Mouse (Mus musculus): ENCODE measurements around the gene Galt. TPM values are rescaled to one million over a fixed set of nuclear protein-coding genes. Genes with fewer than 3 reads are reported as not detected.

The Galt gene
- total and polyA plus RNA-seq, 3 experiments = 19.1 to 23.2 (median 22.9) TPM

- no peak overlapping the region for H3K27ac ChIP-seq (ENCODE audit: insufficient read depth, low read depth)
- no peaks in the 10 kb centered on the region for H3K79me2 ChIP-seq (replicated peaks; ENCODE audit: control insufficient read depth, extremely low read depth, insufficient read depth, poor library complexity, severe bottlenecking)
These were observed 4.2 kb downstream of the Galt start for GRCm38 (mm10) chr4:41759206-41759605.

GRCm38 (mm10) chr4:41759656-41760287, 4.7 kb downstream of the Galt start:
- Histone ChIP-seq H3K27me3 (replicated peaks) (no peaks in the 10 kb centered on the region), H3K79me2 (replicated peaks; ENCODE audit: control insufficient read depth, extremely low read depth, insufficient read depth, poor library complexity, severe bottlenecking) (no peaks in the 10 kb centered on the region), H3K27ac (ENCODE audit: insufficient read depth, low read depth) (no peak overlapping the region), H3K9ac (ENCODE audit: insufficient read depth, low read depth) (no peak overlapping the region), H3K4me3 (replicated peaks in 1 of 3; ENCODE audit: low read depth in 2 of 3, low read length in 2 of 3, poor library complexity in 1 of 3) (no peak overlapping the region), H3K4me1 (ENCODE audit: control insufficient read depth in 1 of 2, insufficient read depth in 2 of 2) (peaks cover 5 to 25% of the 10 kb centered on the region in 2 experiments), H3K4me2 (ENCODE audit: insufficient read depth, low read depth, poor library complexity, severe bottlenecking) (no peak overlapping the region), H3K36me3 (replicated peaks in 1 of 2; ENCODE audit: control insufficient read depth in 1 of 2, insufficient read depth in 1 of 2, low read length in 1 of 2) (peaks cover 13 to 49% of the 10 kb centered on the region in 2 experiments), H3K9me3 (replicated peaks; ENCODE audit: low read length) (no peaks in the 10 kb centered on the region)
- in situ Hi-C loops (cut with MboI; ENCODE audit: low pct_ligation_motif_present, low pct_unique_long_range_greater_than_20kb, low sequenced_read_pairs) = no loop called here
- dilution Hi-C loops (cut with MboI; ENCODE audit: extremely low pct_ligation_motif_present, extremely low pct_unique_long_range_greater_than_20kb, low sequenced_read_pairs) = no loop called here
- TF ChIP-seq USF1 (IDR thresholded peaks at IDR 0.05; ENCODE audit: low read depth, low read length) (no peak), CHD1 (IDR thresholded peaks at IDR 0.05; ENCODE audit: low read depth, low read length) (no peak), EP300 (IDR thresholded peaks at IDR 0.05; ENCODE audit: low read length) (no peak), ZC3H11A (IDR thresholded peaks at IDR 0.05; ENCODE audit: low read depth, low read length) (no peak)
- DNase-seq (ENCODE audit: extremely low read depth) = no peak

More at GRCm38 (mm10) chr4:41759206-41759605, 4.2 kb downstream of the Galt start:
- Histone ChIP-seq H3K4me1 (ENCODE audit: control insufficient read depth in 1 of 2, insufficient read depth in 2 of 2) (peaks cover 6 to 27% of the 10 kb centered on the region in 2 experiments), H3K27me3 (replicated peaks) (no peaks in the 10 kb centered on the region), H3K9ac (ENCODE audit: insufficient read depth, low read depth) (no peak overlapping the region), H3K36me3 (replicated peaks in 1 of 2; ENCODE audit: control insufficient read depth in 1 of 2, insufficient read depth in 1 of 2, low read length in 1 of 2) (peaks cover 13 to 49% of the 10 kb centered on the region in 2 experiments), H3K4me3 (replicated peaks in 1 of 3; ENCODE audit: low read depth in 2 of 3, low read length in 2 of 3, poor library complexity in 1 of 3) (no peak overlapping the region), H3K9me3 (replicated peaks; ENCODE audit: low read length) (no peaks in the 10 kb centered on the region), H3K4me2 (ENCODE audit: insufficient read depth, low read depth, poor library complexity, severe bottlenecking) (no peak overlapping the region)
- no peak for DNase-seq (ENCODE audit: extremely low read depth)
- in situ Hi-C loops (cut with MboI; ENCODE audit: low pct_ligation_motif_present, low pct_unique_long_range_greater_than_20kb, low sequenced_read_pairs) (no loop called here), dilution Hi-C loops (cut with MboI; ENCODE audit: extremely low pct_ligation_motif_present, extremely low pct_unique_long_range_greater_than_20kb, low sequenced_read_pairs) (no loop called here)
- no peak for TF ChIP-seq RAD21 (IDR thresholded peaks at IDR 0.05; ENCODE audit: low read depth, low read length)
- TF ChIP-seq TBP (conservative IDR thresholded peaks at IDR 0.05; ENCODE audit: low read depth, low read length) = no peak
- TF ChIP-seq USF2 (conservative IDR thresholded peaks at IDR 0.05; ENCODE audit: low read depth, low read length) = no peak
- TF ChIP-seq USF1 (IDR thresholded peaks at IDR 0.05; ENCODE audit: low read depth, low read length) = no peak
- no peak for TF ChIP-seq IRF4 (IDR thresholded peaks at IDR 0.05; ENCODE audit: low read depth, low read length)
- no peak for TF ChIP-seq E2F4 (IDR thresholded peaks at IDR 0.05; ENCODE audit: insufficient replicate concordance, low read depth, low read length)
- no peak for TF ChIP-seq PAX5 (IDR thresholded peaks at IDR 0.05; ENCODE audit: low read length)
- no peak for TF ChIP-seq BHLHE40 (IDR thresholded peaks at IDR 0.05; ENCODE audit: low read depth, low read length)
- no peak for TF ChIP-seq MAFK (IDR thresholded peaks at IDR 0.05; ENCODE audit: insufficient replicate concordance, low read length)
- TF ChIP-seq HCFC1 (IDR thresholded peaks at IDR 0.05; ENCODE audit: low read depth, low read length) = no peak
- no peak for TF ChIP-seq KAT2A (IDR thresholded peaks at IDR 0.05; ENCODE audit: insufficient replicate concordance, low read length)
- no peak for TF ChIP-seq JUND (conservative IDR thresholded peaks at IDR 0.05; ENCODE audit: low read depth, low read length)
- TF ChIP-seq MXI1 (IDR thresholded peaks at IDR 0.05; ENCODE audit: low read depth, low read length) = no peak
- no peak for TF ChIP-seq JUN (IDR thresholded peaks at IDR 0.05; ENCODE audit: insufficient read depth, low read depth, low read length)
- no peak for TF ChIP-seq ETS1 (conservative IDR thresholded peaks at IDR 0.05; ENCODE audit: low read depth, low read length)
- no peak for TF ChIP-seq MEF2A (IDR thresholded peaks at IDR 0.05; ENCODE audit: borderline replicate concordance, low read depth, low read length)
- TF ChIP-seq MYC (IDR thresholded peaks at IDR 0.05; ENCODE audit: low read depth, low read length) = no peak

Measured in CH12.LX (cell line).